Mouse (Mus musculus) thymus, adult 2 months (tissue): ENCODE measurements around the gene Kcnh2. TPM values are rescaled to one million over a fixed set of nuclear protein-coding genes. Genes with fewer than 3 reads are reported as not detected.

Experiments used
- DNase-seq: peaks from one replicate; pipeline ENCODE4 v3.0.0; 2021
- H3K27ac ChIP-seq: fragments of 200-500 bp; 2 replicates; pipeline ENCODE4 v1.5.1; 2012; ENCODE audit warnings: low read length, control low read depth; ENCODE audit not compliant: control insufficient read depth, insufficient read depth
- H3K27me3 ChIP-seq: fragments of 200-500 bp; 2 replicates; pipeline ENCODE4 v1.6.1; 2012; ENCODE audit warnings: mild to moderate bottlenecking, low read length, moderate library complexity, mixed read lengths; ENCODE audit not compliant: control insufficient read depth, insufficient read depth
- H3K36me3 ChIP-seq: fragments of 200-500 bp; 2 replicates; pipeline ENCODE4 v1.6.1; 2012; ENCODE audit warnings: mild to moderate bottlenecking, low read length, moderate library complexity; ENCODE audit not compliant: control insufficient read depth, insufficient read depth
- H3K4me1 ChIP-seq: fragments of 200-500 bp; replicated peaks from 2 replicates; pipeline ENCODE4 v1.6.1; 2012; ENCODE audit warnings: low read length; ENCODE audit not compliant: control insufficient read depth, insufficient read depth
- H3K4me3 ChIP-seq: fragments of 200-500 bp; 2 replicates; pipeline ENCODE4 v1.5.1; 2012; ENCODE audit warnings: mild to moderate bottlenecking, low read length, control low read depth, moderate library complexity; ENCODE audit not compliant: control insufficient read depth, insufficient read depth
- CTCF ChIP-seq: fragments of 200-500 bp; IDR thresholded peaks from 2 replicates; pipeline ENCODE4 v1.5.1; 2012; ENCODE audit warnings: mild to moderate bottlenecking, control low read depth, low read length, moderate library complexity, borderline replicate concordance; ENCODE audit not compliant: control insufficient read depth, poor library complexity, insufficient read depth; ENCODE audit errors: extremely low read depth
- POLR2A ChIP-seq: fragments of 200-500 bp; IDR thresholded peaks from 2 replicates; pipeline ENCODE4 v1.6.1; 2012; ENCODE audit warnings: mild to moderate bottlenecking, low read length, control low read depth, moderate library complexity; ENCODE audit not compliant: control insufficient read depth, poor library complexity, insufficient read depth; ENCODE audit errors: extremely low read depth
- WGBS: fragments of 180-500 bp; shearing (Covaris S2); methylation state at CpG from one replicate; pipeline ENCODE4 v1.1.7; 2018; 5-methylcytosine and 5-hydroxymethylcytosine counted together
- polyA plus RNA-seq: library from polyadenylated mRNA; depleted of rRNA; stranded (reverse); fragments of >200 nt; gene quantifications from 2 replicates; pipeline ENCODE4 v1.2.3, GENCODE M21; 2012

Gene Kcnh2
- polyA plus RNA-seq, 1 experiment, result 187 TPM

DNA sequence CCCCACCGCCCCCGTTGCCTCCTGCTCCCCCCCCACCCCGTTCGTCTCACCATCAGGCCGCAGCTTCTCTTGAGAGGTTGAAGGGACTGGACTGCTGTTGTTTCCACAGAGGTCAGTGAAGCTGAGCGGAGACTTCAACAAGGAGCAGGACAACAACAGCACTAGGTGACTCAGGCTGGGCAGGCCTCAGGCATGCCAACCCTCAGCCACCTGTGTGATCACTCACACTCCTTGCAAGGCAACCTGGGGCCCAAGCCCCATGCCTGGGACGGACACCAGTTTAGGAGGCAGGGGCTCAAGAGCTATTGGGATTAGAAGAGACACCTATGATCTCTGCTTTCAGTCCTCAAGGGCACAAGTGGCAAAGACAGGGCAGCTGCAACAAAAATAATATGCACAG is 40.5 kb upstream of the Kcnh2 start, which contains the start of gene Atg9b:
TSS of gene Atg9b (minus strand) at position 280 of the 400 bp plus-strand sequence.
- H3K27ac ChIP-seq, result no peak within 1 kb of the TSS
- no peaks in the 10 kb centered on the region for H3K36me3 ChIP-seq
- no peak for TF ChIP-seq POLR2A
- no peak for TF ChIP-seq CTCF
- H3K4me3 ChIP-seq, result no peak within 1 kb of the TSS
- no peak for DNase-seq
- no peaks in the 10 kb centered on the region for H3K27me3 ChIP-seq
- WGBS, result 97% methylated on average over 7 of the region's 7 CpGs
- H3K4me1 ChIP-seq, result peaks cover 28% of the 10 kb centered on the region

GRCm38 (mm10) chr5:24389658-24390020 is 38.2 kb upstream of the Kcnh2 start:
- no peak overlapping the region for H3K27ac ChIP-seq
- DNase-seq, result no peak
- TF ChIP-seq CTCF, result no peak
- no peak for TF ChIP-seq POLR2A
- H3K4me3 ChIP-seq, result no peak overlapping the region
- peaks cover 29% of the 10 kb centered on the region for H3K4me1 ChIP-seq
- H3K36me3 ChIP-seq, result no peaks in the 10 kb centered on the region
- no peaks in the 10 kb centered on the region for H3K27me3 ChIP-seq
- 89% methylated on average over 4 of the region's 4 CpGs for WGBS

- DNase-seq, result peak; percentile 36
- WGBS, result 52% methylated on average over 7 of the region's 7 CpGs
- H3K4me1 ChIP-seq, result peaks cover 34% of the 10 kb centered on the region
- no peak overlapping the region for H3K27ac ChIP-seq
- H3K27me3 ChIP-seq, result no peaks in the 10 kb centered on the region
- no peaks in the 10 kb centered on the region for H3K36me3 ChIP-seq
- H3K4me3 ChIP-seq, result no peak overlapping the region
- TF ChIP-seq POLR2A (no peak), CTCF (no peak)
Observed at GRCm38 (mm10) chr5:24389011-24389657, 37.7 kb upstream of the Kcnh2 start.

DNA sequence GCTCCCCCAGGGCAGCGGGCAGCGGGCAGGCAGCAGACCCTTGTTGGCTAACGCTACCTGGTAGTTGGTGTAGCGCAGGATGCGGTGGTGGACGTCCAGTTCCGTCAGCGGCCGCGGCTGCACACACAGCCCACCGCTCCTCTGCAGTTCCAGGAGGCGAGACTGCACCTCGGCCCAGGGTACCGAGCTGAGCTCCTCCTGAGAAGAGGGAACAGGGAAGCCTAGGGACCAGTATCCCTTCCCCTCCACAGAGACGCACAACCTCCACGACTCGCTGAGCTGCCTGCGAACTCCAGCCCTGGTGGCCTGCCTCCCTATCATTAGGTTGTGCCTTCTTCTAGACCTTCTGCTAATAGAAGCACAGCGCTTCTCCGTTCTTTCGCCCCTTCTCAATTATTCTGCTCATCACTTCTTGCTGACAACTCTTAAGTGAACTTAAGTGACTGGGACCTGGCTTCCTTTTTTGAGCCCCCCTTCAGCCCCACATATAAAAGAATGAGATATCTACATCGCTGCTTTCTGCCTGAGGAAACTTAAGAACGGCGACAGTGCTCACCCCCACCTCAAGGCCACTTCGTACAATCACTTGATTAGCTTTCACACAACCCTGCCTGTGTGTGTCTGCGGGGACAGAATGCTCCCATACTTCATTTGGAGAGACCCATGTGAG is 37.0 kb upstream of the Kcnh2 start:
- no peaks in the 10 kb centered on the region for H3K27me3 ChIP-seq
- no peak for DNase-seq
- peak overlapping the region; percentile 61 for H3K4me3 ChIP-seq
- H3K36me3 ChIP-seq, result no peaks in the 10 kb centered on the region
- peaks cover 40% of the 10 kb centered on the region for H3K4me1 ChIP-seq
- no peak overlapping the region for H3K27ac ChIP-seq
- 30% methylated on average over 26 of the region's 26 CpGs for WGBS
- TF ChIP-seq CTCF (no peak), POLR2A (no peak)

- Histone ChIP-seq H3K27me3 (no peaks in the 10 kb centered on the region), H3K27ac (no peak overlapping the region), H3K4me1 (peaks cover 45% of the 10 kb centered on the region), H3K36me3 (no peaks in the 10 kb centered on the region), H3K4me3 (peak overlapping the region; percentile 61)
- no peak for TF ChIP-seq CTCF
- no peak for TF ChIP-seq POLR2A
- 3% methylated on average over 73 of the region's 73 CpGs for WGBS
- DNase-seq, result peak; percentile 40
Observed at GRCm38 (mm10) chr5:24387264-24388241, 36.1 kb upstream of the Kcnh2 start.

- 93% methylated on average over 10 of the region's 10 CpGs for WGBS
- TF ChIP-seq POLR2A (no peak), CTCF (no peak)
- peaks cover 45% of the 10 kb centered on the region for H3K4me1 ChIP-seq
Observed at GRCm38 (mm10) chr5:24385887-24386550, 34.6 kb upstream of the Kcnh2 start.

More at GRCm38 (mm10) chr5:24385887-24386550, 34.6 kb upstream of the Kcnh2 start:
- Histone ChIP-seq H3K27ac (no peak overlapping the region), H3K4me3 (no peak overlapping the region), H3K36me3 (no peaks in the 10 kb centered on the region), H3K27me3 (no peaks in the 10 kb centered on the region)
- no peak for DNase-seq
